Comparison of ENCODE assay signal across 9 mouse cellular contexts in genomic region chr11:97500720-97501448, GRCm38 (mm10). TPM values are rescaled to one million over a fixed set of nuclear protein-coding genes. Genes with fewer than 3 reads are reported as not detected.
DNase-seq lines count a peak whose midpoint lies in the region; ATAC-seq and TF ChIP-seq lines count a peak whose summit lies in the region.
"Had no signal": no experiment of that assay in that cellular context is flagged by ENCODE, and none has a peak within 500 bp of the region (broad histone marks: within the 10 kb centered on the region; RNA-seq: fewer than 3 reads in every experiment).

No protein-coding gene starts in this region.

- WGBS in forebrain, embryonic 11.5 days = 8% methylated on average over 51 of the region's 51 CpGs
- 35% methylated on average over 44 of the region's 51 CpGs for WGBS in intestine, postnatal 0 days
- 14% methylated on average over 44 of the region's 51 CpGs for WGBS in neural tube, embryonic 15.5 days
- WGBS in cerebellum, adult 2 months = 49% methylated on average over 51 of the region's 51 CpGs

- peaks cover 40% of the 10 kb centered on the region for H3K27me3 ChIP-seq in forebrain, embryonic 11.5 days (ENCODE audit: control insufficient read depth, insufficient read depth, low read length)
- peaks cover 21% of the 10 kb centered on the region; the same call in 1 of the 2 replicates for H3K27me3 ChIP-seq in intestine, postnatal 0 days (replicated peaks; ENCODE audit: control insufficient read depth, insufficient read depth, low read length)
- peaks cover 60% of the 10 kb centered on the region for H3K27me3 ChIP-seq in neural tube, embryonic 15.5 days (replicated peaks)
- H3K27me3 ChIP-seq in cerebellum, adult 2 months (ENCODE audit: control insufficient read depth, insufficient read depth, low read length) = no peaks in the 10 kb centered on the region

- ATAC-seq in forebrain, embryonic 11.5 days (replicated peaks; ENCODE audit: low FRiP score) = 0 out of 2 replicates have a peak, but pooled peaks have one; percentile 12
- no peak for ATAC-seq in intestine, postnatal 0 days
- ATAC-seq in neural tube, embryonic 15.5 days (ENCODE audit: low FRiP score) = peak; percentile 42; the same call in 1 of the 2 replicates

- H3K4me1 ChIP-seq in forebrain, embryonic 11.5 days (replicated peaks; ENCODE audit: control insufficient read depth, insufficient read depth, low read length) = peaks cover 11% of the 10 kb centered on the region
- no peaks in the 10 kb centered on the region; the same call in 1 of the 2 replicates for H3K4me1 ChIP-seq in intestine, postnatal 0 days (replicated peaks; ENCODE audit: control insufficient read depth, insufficient read depth, low read length)
- peaks cover 14% of the 10 kb centered on the region for H3K4me1 ChIP-seq in neural tube, embryonic 15.5 days
- no peaks in the 10 kb centered on the region for H3K4me1 ChIP-seq in cerebellum, adult 2 months (ENCODE audit: control insufficient read depth, insufficient read depth, low read length)

- no peaks in the 10 kb centered on the region for H3K36me3 ChIP-seq in forebrain, embryonic 11.5 days (ENCODE audit: control insufficient read depth, insufficient read depth, low read length)
- H3K36me3 ChIP-seq in intestine, postnatal 0 days (ENCODE audit: control insufficient read depth, insufficient read depth) = peaks cover 20% of the 10 kb centered on the region; the same call in 1 of the 2 replicates
- peaks cover 20% of the 10 kb centered on the region for H3K36me3 ChIP-seq in neural tube, embryonic 15.5 days

- no peak for TF ChIP-seq POLR2A in cerebellum, adult 2 months (IDR thresholded peaks at IDR 0.05; ENCODE audit: borderline replicate concordance, insufficient read depth, low read length)

- H3K9ac ChIP-seq in forebrain, embryonic 11.5 days (ENCODE audit: low read length) = peak overlapping the region; percentile 39
- 0 out of 2 replicates have a peak overlapping the region, but pooled peaks have one; percentile 7 for H3K9ac ChIP-seq in intestine, postnatal 0 days (ENCODE audit: low read depth, low read length)
- H3K9ac ChIP-seq in neural tube, embryonic 15.5 days (replicated peaks) = no peak overlapping the region; the same call in 1 of the 2 replicates

- no peaks in the 10 kb centered on the region for H3K9me3 ChIP-seq in forebrain, embryonic 11.5 days (ENCODE audit: control insufficient read depth, low read length)
- H3K9me3 ChIP-seq in intestine, postnatal 0 days (ENCODE audit: control insufficient read depth) = no peaks in the 10 kb centered on the region
- no peaks in the 10 kb centered on the region for H3K9me3 ChIP-seq in neural tube, embryonic 15.5 days (replicated peaks)

- TF ChIP-seq CTCF in layer of hippocampus, adult 2 months (conservative IDR thresholded peaks at IDR 0.05) = no peak
- TF ChIP-seq CTCF in intestine, postnatal 0 days (IDR thresholded peaks at IDR 0.05; ENCODE audit: low read depth) = no peak
- no peak for TF ChIP-seq CTCF in cerebellum, adult 2 months (IDR thresholded peaks at IDR 0.05; ENCODE audit: borderline replicate concordance, insufficient read depth, low read depth, low read length)

- H3K4me2 ChIP-seq in forebrain, embryonic 11.5 days (ENCODE audit: low read depth, low read length, severe bottlenecking) = peak overlapping the region; percentile 63
- peak overlapping the region; percentile 59 for H3K4me2 ChIP-seq in intestine, postnatal 0 days (replicated peaks; ENCODE audit: low read depth)
- peak overlapping the region; percentile 57 for H3K4me2 ChIP-seq in neural tube, embryonic 15.5 days

- DNase-seq in layer of hippocampus, adult 2 months (ENCODE audit: low spot score in 2 of 2) = no peak
- no peak for DNase-seq in layer of hippocampus, adult 18-20 months (ENCODE audit: low spot score in 2 of 2)
- DNase-seq in forebrain, embryonic 11.5 days (ENCODE audit: low spot score) = no peak
- no peak for DNase-seq in MN1 (ENCODE audit: low spot score)
- DNase-seq in thymus, adult 18-20 months = no peak
- DNase-seq in cerebellum, adult 2 months = no peak
- DNase-seq: kidney, adult 8-10 months had no signal

- peak overlapping the region; percentile 12; the same call in 1 of the 2 replicates for H3K27ac ChIP-seq in layer of hippocampus, adult 2 months
- no peak overlapping the region for H3K27ac ChIP-seq in forebrain, embryonic 11.5 days (ENCODE audit: low read depth, low read length)
- H3K27ac ChIP-seq in intestine, postnatal 0 days (ENCODE audit: low read depth, low read length) = no peak overlapping the region
- no peak overlapping the region for H3K27ac ChIP-seq in neural tube, embryonic 15.5 days (replicated peaks)
- no peak overlapping the region for H3K27ac ChIP-seq in cerebellum, adult 2 months (ENCODE audit: insufficient read depth, low read length)

- H3K4me3 ChIP-seq in layer of hippocampus, adult 2 months = peak overlapping the region; percentile 31
- peak overlapping the region; percentile 37 for H3K4me3 ChIP-seq in forebrain, embryonic 11.5 days (ENCODE audit: low read depth, low read length)
- H3K4me3 ChIP-seq in intestine, postnatal 0 days (ENCODE audit: low read depth, low read length) = peak overlapping the region; percentile 32
- peak overlapping the region; percentile 30 for H3K4me3 ChIP-seq in neural tube, embryonic 15.5 days (replicated peaks)
- no peak overlapping the region for H3K4me3 ChIP-seq in cerebellum, adult 2 months (replicated peaks; ENCODE audit: insufficient read depth, low read depth, low read length)

RNA-seq across cellular contexts. Expression of gene 4933428G20Rik, which starts 0.7 kb away (rescaled TPM):
- under 1 TPM in 1 of 2 experiments, not detected in 1; 0.25 TPM for total RNA-seq in layer of hippocampus, adult 2 months (2021)
- not detected for total RNA-seq in layer of hippocampus, adult 18-20 months (2021)
- 0.17 TPM in 1 of 2 replicates, not detected in the other for polyA plus RNA-seq in forebrain, embryonic 11.5 days (2014; fragmentation: Nextera tagmentation; extraction: Ambion mirVana)
- polyA plus RNA-seq in intestine, postnatal 0 days (2015; fragmentation: Nextera tagmentation; extraction: Ambion mirVana) = 0.10 and 0.21 TPM in 2 replicates
- 1.2 and 1.4 TPM in 2 replicates for polyA plus RNA-seq in neural tube, embryonic 15.5 days (2015; fragmentation: Nextera tagmentation; extraction: Ambion mirVana)
- polyA plus RNA-seq in cerebellum, adult 2 months (2012; rRNA removed) = not detected in 2 replicates
